Mouse (Mus musculus) thymus, adult 2 months (tissue): ENCODE data around the gene Olfr1506.
"Not testable (repeated sequence)": the region's sequence is repeated elsewhere in the genome, so short reads cannot be mapped to it uniquely, and the experiment has no call there.

Experiments
- CTCF ChIP-seq: fragments of 200-500 bp; IDR thresholded peaks from 2 replicates; pipeline ENCODE4 v1.5.1; 2012; ENCODE audit warnings: mild to moderate bottlenecking, control low read depth, low read length, moderate library complexity, borderline replicate concordance; ENCODE audit not compliant: control insufficient read depth, poor library complexity, insufficient read depth; ENCODE audit errors: extremely low read depth
- POLR2A ChIP-seq: fragments of 200-500 bp; IDR thresholded peaks from 2 replicates; pipeline ENCODE4 v1.6.1; 2012; ENCODE audit warnings: mild to moderate bottlenecking, low read length, control low read depth, moderate library complexity; ENCODE audit not compliant: control insufficient read depth, poor library complexity, insufficient read depth; ENCODE audit errors: extremely low read depth

DNA sequence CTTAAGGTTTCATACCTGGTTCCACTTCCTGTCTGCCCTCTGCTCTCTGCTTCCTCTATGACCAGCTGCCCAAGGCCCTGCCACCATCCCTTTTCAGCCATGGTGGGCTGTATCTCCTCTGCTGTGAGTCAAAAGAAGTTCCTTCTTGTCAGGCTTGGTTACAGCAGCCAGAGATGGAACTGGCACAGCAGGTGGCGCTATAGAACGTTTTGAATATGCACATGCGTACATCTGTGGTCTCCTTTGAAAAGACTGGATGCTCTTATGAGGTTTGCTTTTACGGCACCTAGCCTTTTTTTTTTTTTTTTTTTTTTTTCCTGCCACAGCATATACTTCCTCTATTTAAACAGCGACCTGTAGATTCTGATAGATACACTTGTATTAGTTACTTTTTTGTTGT lies 37.2 kb downstream of the Olfr1506 start:
- TF ChIP-seq CTCF, POLR2A: not testable (repeated sequence)
